Mouse (Mus musculus) lung, postnatal 0 days (tissue): ENCODE results near the gene Trp73. TPM values are rescaled to one million over a fixed set of nuclear protein-coding genes. Genes with fewer than 3 reads are reported as not detected.

Source experiments
- ATAC-seq: fragments of 200-750 bp; cut with Nextera tagmentation; 2 replicates; pipeline ENCODE4 v1.8.0; 2017; ENCODE audit warnings: moderate library complexity
- DNase-seq: peaks from one replicate; pipeline ENCODE4 v3.0.0-alpha.2; 2016; ENCODE audit warnings: low spot score
- H3K27ac ChIP-seq: fragments of 300-500 bp; sonication (generic); 2 replicates; pipeline ENCODE4 v1.5.1; 2014; ENCODE audit warnings: antibody characterized with exemption, mild to moderate bottlenecking, low read length, mixed read lengths
- H3K27me3 ChIP-seq: fragments of 300-500 bp; sonication (generic); replicated peaks from 2 replicates; pipeline ENCODE4 v1.6.1; 2014; ENCODE audit warnings: low read length, mixed read lengths; ENCODE audit not compliant: insufficient read depth
- H3K36me3 ChIP-seq: fragments of 300-500 bp; sonication (generic); 2 replicates; pipeline ENCODE4 v1.6.1; 2014; ENCODE audit warnings: low read length, mixed read lengths; ENCODE audit not compliant: insufficient read depth
- H3K4me1 ChIP-seq: fragments of 300-500 bp; sonication (generic); 2 replicates; pipeline ENCODE4 v1.6.1; 2014; ENCODE audit warnings: antibody characterized with exemption, low read depth, low read length, mixed read lengths; ENCODE audit not compliant: insufficient read depth
- H3K4me2 ChIP-seq: fragments of 300-500 bp; sonication (generic); replicated peaks from 2 replicates; pipeline ENCODE4 v1.6.1; 2014; ENCODE audit warnings: low read depth, mild to moderate bottlenecking, low read length, moderate library complexity, mixed read lengths
- H3K4me3 ChIP-seq: fragments of 300-500 bp; sonication (generic); 2 replicates; pipeline ENCODE4 v1.5.1; 2014; ENCODE audit warnings: low read depth, low read length
- H3K9ac ChIP-seq: fragments of 300-500 bp; sonication (generic); replicated peaks from 2 replicates; pipeline ENCODE4 v1.6.1; 2014; ENCODE audit warnings: low read depth, mild to moderate bottlenecking
- H3K9me3 ChIP-seq: fragments of 300-500 bp; sonication (generic); 2 replicates; pipeline ENCODE4 v1.6.1; 2016; ENCODE audit warnings: low read length, mixed read lengths
- CTCF ChIP-seq: IDR thresholded peaks from 2 replicates; pipeline ENCODE4 v1.5.1; 2016; ENCODE audit warnings: antibody characterized with exemption, mild to moderate bottlenecking
- EP300 ChIP-seq: IDR thresholded peaks from 2 replicates; pipeline ENCODE4 v1.6.1; 2016; ENCODE audit warnings: antibody characterized with exemption, mild to moderate bottlenecking, control low read depth
- WGBS: fragments of 180-500 bp; shearing (Covaris S2); extraction: QIAGEN DNeasy Blood & Tissue Kit; methylation state at CpG from one replicate; pipeline ENCODE4 v1.1.7; 2014; 5-methylcytosine and 5-hydroxymethylcytosine counted together
- polyA plus RNA-seq: library from polyadenylated mRNA; unstranded; fragments of >200 nt; fragmentation: Nextera tagmentation; extraction: Ambion mirVana; gene quantifications from 2 replicates; pipeline ENCODE4 v1.2.1, GENCODE M21; 2015

The Trp73 gene
- polyA plus RNA-seq, 1 experiment from 2014 or later = 1.8 TPM

- H3K4me1 ChIP-seq = no peaks in the 10 kb centered on the region
- TF ChIP-seq CTCF = no peak
- no peak for TF ChIP-seq EP300
- 61% methylated on average over 6 of the region's 6 CpGs for WGBS
- no peak for DNase-seq
- H3K27ac ChIP-seq = no peak overlapping the region
- H3K36me3 ChIP-seq = no peaks in the 10 kb centered on the region
- no peak overlapping the region for H3K4me3 ChIP-seq
- no peaks in the 10 kb centered on the region for H3K9me3 ChIP-seq
- no peak for ATAC-seq
- no peaks in the 10 kb centered on the region for H3K27me3 ChIP-seq
- H3K9ac ChIP-seq = no peak overlapping the region
- H3K4me2 ChIP-seq = no peak overlapping the region
These were observed 16.5 kb downstream of the Trp73 start for GRCm38 (mm10) chr4:154123553-154123952.

GRCm38 (mm10) chr4:154122374-154122773, 17.6 kb downstream of the Trp73 start:
- 67% methylated on average over 7 of the region's 7 CpGs for WGBS
- no peaks in the 10 kb centered on the region for H3K36me3 ChIP-seq
- no peaks in the 10 kb centered on the region for H3K9me3 ChIP-seq
- H3K27ac ChIP-seq = no peak overlapping the region
- TF ChIP-seq EP300 (no peak), CTCF (no peak)
- DNase-seq (no peak), ATAC-seq (no peak)
- no peak overlapping the region for H3K9ac ChIP-seq
- no peaks in the 10 kb centered on the region for H3K27me3 ChIP-seq
- H3K4me3 ChIP-seq = no peak overlapping the region
- H3K4me1 ChIP-seq = no peaks in the 10 kb centered on the region
- H3K4me2 ChIP-seq = no peak overlapping the region

DNA sequence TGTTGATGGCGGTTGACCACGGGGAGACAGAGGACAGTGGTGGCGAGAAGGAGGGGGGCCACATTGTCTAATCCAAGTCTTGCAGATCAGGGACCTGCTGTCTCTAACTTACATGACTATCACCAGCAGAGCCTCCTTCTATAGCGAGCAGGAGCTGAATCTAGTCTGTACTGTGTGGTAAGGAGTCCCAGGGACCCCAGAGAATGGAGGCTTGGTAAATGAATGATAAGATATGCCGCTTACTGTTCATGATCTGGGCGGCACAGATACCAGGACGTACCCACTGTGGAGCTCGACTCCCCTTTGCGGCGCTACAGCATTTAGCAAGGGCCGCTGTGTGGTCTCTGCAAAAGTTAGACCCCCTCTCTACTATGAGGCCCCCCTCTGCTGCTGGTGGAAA, 18.2 kb downstream of the Trp73 start:
- no peak overlapping the region for H3K4me3 ChIP-seq
- no peak for DNase-seq
- H3K9me3 ChIP-seq = no peaks in the 10 kb centered on the region
- H3K27ac ChIP-seq = no peak overlapping the region
- TF ChIP-seq CTCF (no peak), EP300 (no peak)
- H3K9ac ChIP-seq = no peak overlapping the region
- no peak for ATAC-seq
- no peaks in the 10 kb centered on the region for H3K27me3 ChIP-seq
- H3K4me2 ChIP-seq = no peak overlapping the region
- H3K4me1 ChIP-seq = no peaks in the 10 kb centered on the region
- no peaks in the 10 kb centered on the region for H3K36me3 ChIP-seq
- 75% methylated on average over 11 of the region's 11 CpGs for WGBS

DNA sequence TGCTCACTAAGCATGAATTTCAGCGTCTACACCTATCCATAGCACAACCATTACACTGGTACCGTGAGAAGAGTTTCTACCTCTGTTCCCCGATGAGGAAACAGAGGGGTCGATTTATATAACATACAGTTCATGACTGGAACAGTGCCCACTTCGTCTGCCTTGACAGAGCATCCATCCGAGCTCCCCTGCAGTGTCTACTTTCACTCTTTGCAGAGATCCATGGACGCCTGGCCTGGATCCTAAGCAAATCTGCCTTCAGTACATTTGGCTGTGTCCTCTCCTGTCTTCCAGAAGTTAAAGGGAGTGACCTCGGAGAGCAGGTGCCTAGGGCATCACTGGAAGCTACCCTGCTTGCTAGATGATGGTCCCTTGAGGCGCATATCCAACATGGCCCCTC, 20.8 kb downstream of the Trp73 start:
- WGBS = 68% methylated on average over 9 of the region's 9 CpGs
- no peak overlapping the region for H3K27ac ChIP-seq
- DNase-seq = no peak
- TF ChIP-seq CTCF (no peak), EP300 (no peak)
- H3K36me3 ChIP-seq = no peaks in the 10 kb centered on the region
- no peak overlapping the region for H3K4me2 ChIP-seq
- H3K9ac ChIP-seq = no peak overlapping the region
- no peak for ATAC-seq
- no peak overlapping the region for H3K4me3 ChIP-seq
- H3K27me3 ChIP-seq = no peaks in the 10 kb centered on the region
- H3K9me3 ChIP-seq = no peaks in the 10 kb centered on the region
- no peaks in the 10 kb centered on the region for H3K4me1 ChIP-seq

GRCm38 (mm10) chr4:154118782-154119181, 21.2 kb downstream of the Trp73 start:
- DNase-seq (peak; percentile 16), ATAC-seq (peak; percentile 60; the same call in 1 of the 2 replicates)
- H3K4me1 ChIP-seq = no peaks in the 10 kb centered on the region
- H3K27ac ChIP-seq = no peak overlapping the region
- H3K9ac ChIP-seq = no peak overlapping the region
- no peaks in the 10 kb centered on the region for H3K36me3 ChIP-seq
- TF ChIP-seq EP300 = no peak
- no peak for TF ChIP-seq CTCF
- no peaks in the 10 kb centered on the region for H3K27me3 ChIP-seq
- H3K4me2 ChIP-seq = no peak overlapping the region
- WGBS = 40% methylated on average over 9 of the region's 9 CpGs
- no peaks in the 10 kb centered on the region for H3K9me3 ChIP-seq
- H3K4me3 ChIP-seq = no peak overlapping the region

DNA sequence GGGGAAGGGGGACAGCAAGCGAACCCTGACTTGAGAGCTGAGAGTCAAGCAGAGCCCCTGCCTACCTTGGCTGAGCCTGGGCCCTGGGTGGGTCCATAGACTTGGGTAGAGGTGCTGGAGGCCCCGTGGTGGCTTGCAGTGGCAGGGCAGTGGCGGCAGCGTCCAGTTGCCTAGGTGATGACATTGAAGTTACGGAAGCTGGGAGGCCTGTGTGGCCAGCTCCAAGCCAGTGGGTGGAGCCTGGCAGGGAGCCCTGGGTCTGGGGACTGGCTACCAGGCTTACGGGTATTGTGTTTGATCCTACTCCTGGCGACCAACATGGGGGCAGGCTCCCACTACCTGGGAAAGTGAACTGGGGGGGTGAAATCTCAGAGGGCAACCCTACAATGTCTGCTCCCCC, 23.6 kb downstream of the Trp73 start:
- Histone ChIP-seq H3K27me3 (no peaks in the 10 kb centered on the region), H3K4me3 (no peak overlapping the region), H3K4me2 (no peak overlapping the region), H3K4me1 (no peaks in the 10 kb centered on the region), H3K27ac (no peak overlapping the region), H3K36me3 (no peaks in the 10 kb centered on the region), H3K9me3 (no peaks in the 10 kb centered on the region), H3K9ac (no peak overlapping the region)
- ATAC-seq (0 out of 2 replicates have a peak, but pooled peaks have one; percentile 26), DNase-seq (no peak)
- TF ChIP-seq CTCF (no peak), EP300 (no peak)
- 40% methylated on average over 7 of the region's 7 CpGs for WGBS

DNA sequence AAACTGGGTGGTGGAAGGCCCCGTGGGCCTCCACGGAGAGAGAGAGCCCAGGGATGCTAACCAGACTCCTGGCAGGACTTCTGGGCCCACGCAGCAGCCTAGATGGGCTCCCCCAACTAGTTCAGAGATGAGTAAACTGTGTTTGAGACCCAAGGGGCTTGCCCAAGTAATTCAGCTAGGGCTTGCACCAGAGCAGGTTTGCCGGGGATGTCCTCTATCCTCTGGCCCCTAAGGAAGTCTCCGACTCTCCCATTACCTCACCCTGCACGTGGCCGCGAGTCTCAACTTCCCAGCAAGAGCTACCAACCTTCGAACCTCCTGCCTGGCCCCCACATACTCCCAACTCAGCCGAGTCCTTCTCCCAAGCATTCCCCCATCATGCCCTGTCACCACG, 30.2 kb downstream of the Trp73 start:
- H3K27ac ChIP-seq = no peak overlapping the region
- no peaks in the 10 kb centered on the region for H3K36me3 ChIP-seq
- no peaks in the 10 kb centered on the region; the same call in 1 of the 2 replicates for H3K4me1 ChIP-seq
- DNase-seq (no peak), ATAC-seq (no peak)
- no peaks in the 10 kb centered on the region for H3K9me3 ChIP-seq
- WGBS = 77% methylated on average over 11 of the region's 11 CpGs
- no peak overlapping the region for H3K4me2 ChIP-seq
- TF ChIP-seq EP300 (no peak), CTCF (no peak)
- H3K9ac ChIP-seq = no peak overlapping the region
- H3K4me3 ChIP-seq = no peak overlapping the region
- H3K27me3 ChIP-seq = no peaks in the 10 kb centered on the region
